Mouse (Mus musculus): ENCODE measurements around the gene Lmtk2. TPM values are rescaled to one million over a fixed set of nuclear protein-coding genes. Genes with fewer than 3 reads are reported as not detected.
A peak's percentile ranks its signal among the peaks of the same experiment; 100 is the strongest.

Gene Lmtk2
- polyA plus RNA-seq, 1 experiment from 2014 or later: 6.3 TPM

- 85% methylated on average over 6 of the region's 6 CpGs for WGBS
- H3K4me2 ChIP-seq: no peak overlapping the region
These were observed 14.5 kb upstream of the Lmtk2 start for GRCm38 (mm10) chr5:144085696-144086095.

GRCm38 (mm10) chr5:144086494-144086893 is 13.7 kb upstream of the Lmtk2 start:
- Histone ChIP-seq H3K9me3 (replicated peaks) (no peaks in the 10 kb centered on the region), H3K27ac (no peak overlapping the region), H3K36me3 (ENCODE audit: poor library complexity, severe bottlenecking) (no peaks in the 10 kb centered on the region), H3K27me3 (no peaks in the 10 kb centered on the region; the same call in 1 of the 2 replicates), H3K4me3 (no peak overlapping the region), H3K4me2 (no peak overlapping the region), H3K9ac (no peak overlapping the region), H3K4me1 (no peaks in the 10 kb centered on the region)
- ATAC-seq: no peak
- 73% methylated on average over 2 of the region's 2 CpGs for WGBS

More at GRCm38 (mm10) chr5:144085696-144086095, 14.5 kb upstream of the Lmtk2 start:
- Histone ChIP-seq H3K9me3 (replicated peaks) (no peaks in the 10 kb centered on the region), H3K27ac (no peak overlapping the region), H3K27me3 (no peaks in the 10 kb centered on the region; the same call in 1 of the 2 replicates), H3K4me3 (no peak overlapping the region), H3K4me1 (no peaks in the 10 kb centered on the region), H3K36me3 (ENCODE audit: poor library complexity, severe bottlenecking) (no peaks in the 10 kb centered on the region), H3K9ac (no peak overlapping the region)
- ATAC-seq: no peak

GRCm38 (mm10) chr5:144088354-144088753 is 11.9 kb upstream of the Lmtk2 start:
- Histone ChIP-seq H3K4me2 (no peak overlapping the region), H3K4me1 (no peaks in the 10 kb centered on the region), H3K27ac (no peak overlapping the region), H3K36me3 (ENCODE audit: poor library complexity, severe bottlenecking) (no peaks in the 10 kb centered on the region), H3K4me3 (no peak overlapping the region), H3K27me3 (no peaks in the 10 kb centered on the region; the same call in 1 of the 2 replicates), H3K9me3 (replicated peaks) (no peaks in the 10 kb centered on the region), H3K9ac (no peak overlapping the region)
- WGBS: 85% methylated on average over 2 of the region's 2 CpGs
- ATAC-seq: no peak

- Histone ChIP-seq H3K4me3 (no peak overlapping the region), H3K9ac (no peak overlapping the region), H3K4me1 (0 out of 2 replicates have a peak, but pooled peaks cover 3% of the 10 kb centered on the region), H3K36me3 (ENCODE audit: poor library complexity, severe bottlenecking) (no peaks in the 10 kb centered on the region), H3K4me2 (no peak overlapping the region), H3K27me3 (peaks cover 11% of the 10 kb centered on the region; the same call in 1 of the 2 replicates), H3K27ac (no peak overlapping the region), H3K9me3 (replicated peaks) (no peaks in the 10 kb centered on the region)
- no peak for ATAC-seq
- 80% methylated on average over 6 of the region's 6 CpGs for WGBS
These were observed 4.7 kb upstream of the Lmtk2 start for GRCm38 (mm10) chr5:144095461-144095970.

GRCm38 (mm10) chr5:144097902-144098639 is 2.2 kb upstream of the Lmtk2 start:
- WGBS: 56% methylated on average over 16 of the region's 16 CpGs
- no peak overlapping the region for H3K4me2 ChIP-seq
- H3K9me3 ChIP-seq (replicated peaks): no peaks in the 10 kb centered on the region
- ATAC-seq: no peak
- H3K36me3 ChIP-seq (ENCODE audit: poor library complexity, severe bottlenecking): no peaks in the 10 kb centered on the region
- no peak overlapping the region for H3K4me3 ChIP-seq
- peaks cover 20% of the 10 kb centered on the region for H3K4me1 ChIP-seq
- 0 out of 2 replicates have a peak overlapping the region, but pooled peaks have one; percentile 16 for H3K9ac ChIP-seq
- H3K27me3 ChIP-seq: peaks cover 11% of the 10 kb centered on the region; the same call in 1 of the 2 replicates
- no peak overlapping the region for H3K27ac ChIP-seq

GRCm38 (mm10) chr5:144098640-144098929 is 1.7 kb upstream of the Lmtk2 start:
- H3K9me3 ChIP-seq (replicated peaks): no peaks in the 10 kb centered on the region
- 40% methylated on average over 8 of the region's 8 CpGs for WGBS

GRCm38 (mm10) chr5:144100948-144101347 is 712 bp downstream of the Lmtk2 start:
- no peak overlapping the region for H3K27ac ChIP-seq
- H3K27me3 ChIP-seq: peaks cover 11% of the 10 kb centered on the region; the same call in 1 of the 2 replicates
- WGBS: 3% methylated on average over 12 of the region's 20 CpGs
- H3K36me3 ChIP-seq (ENCODE audit: poor library complexity, severe bottlenecking): no peaks in the 10 kb centered on the region
- peak overlapping the region; percentile 70 for H3K4me2 ChIP-seq
- H3K9ac ChIP-seq: peak overlapping the region; percentile 97
- H3K9me3 ChIP-seq (replicated peaks): no peaks in the 10 kb centered on the region
- H3K4me3 ChIP-seq: peak overlapping the region; percentile 99
- ATAC-seq: no peak
- peaks cover 25% of the 10 kb centered on the region for H3K4me1 ChIP-seq

More at GRCm38 (mm10) chr5:144098640-144098929, 1.7 kb upstream of the Lmtk2 start:
- H3K27me3 ChIP-seq: peaks cover 11% of the 10 kb centered on the region; the same call in 1 of the 2 replicates
- H3K4me1 ChIP-seq: peaks cover 25% of the 10 kb centered on the region
- H3K36me3 ChIP-seq (ENCODE audit: poor library complexity, severe bottlenecking): no peaks in the 10 kb centered on the region
- 0 out of 2 replicates have a peak overlapping the region, but pooled peaks have one; percentile 16 for H3K9ac ChIP-seq
- no peak overlapping the region for H3K27ac ChIP-seq
- ATAC-seq: no peak
- no peak overlapping the region for H3K4me2 ChIP-seq
- H3K4me3 ChIP-seq: no peak overlapping the region

GRCm38 (mm10) chr5:144105070-144105469 is 4.8 kb downstream of the Lmtk2 start:
- no peak overlapping the region for H3K27ac ChIP-seq
- ATAC-seq: no peak
- H3K27me3 ChIP-seq: no peaks in the 10 kb centered on the region
- no peak overlapping the region for H3K9ac ChIP-seq
- WGBS: 74% methylated on average over 9 of the region's 9 CpGs
- no peaks in the 10 kb centered on the region for H3K36me3 ChIP-seq (ENCODE audit: poor library complexity, severe bottlenecking)
- H3K4me3 ChIP-seq: no peak overlapping the region
- no peak overlapping the region for H3K4me2 ChIP-seq
- no peaks in the 10 kb centered on the region for H3K9me3 ChIP-seq (replicated peaks)
- peaks cover 22% of the 10 kb centered on the region for H3K4me1 ChIP-seq

- Histone ChIP-seq H3K4me3 (no peak overlapping the region), H3K27ac (no peak overlapping the region), H3K9ac (no peak overlapping the region), H3K9me3 (replicated peaks) (no peaks in the 10 kb centered on the region), H3K27me3 (no peaks in the 10 kb centered on the region), H3K4me1 (peaks cover 22% of the 10 kb centered on the region), H3K4me2 (no peak overlapping the region), H3K36me3 (ENCODE audit: poor library complexity, severe bottlenecking) (no peaks in the 10 kb centered on the region)
- WGBS: 76% methylated on average over 6 of the region's 6 CpGs
- ATAC-seq: no peak
These were observed 5.4 kb downstream of the Lmtk2 start for GRCm38 (mm10) chr5:144105471-144106129.

GRCm38 (mm10) chr5:144106130-144106510 is 5.9 kb downstream of the Lmtk2 start:
- ATAC-seq: no peak
- H3K27me3 ChIP-seq: no peaks in the 10 kb centered on the region
- 87% methylated on average over 3 of the region's 3 CpGs for whole genome bisulfite sequencing
- no peak overlapping the region for H3K4me3 ChIP-seq
- no peak overlapping the region for H3K9ac ChIP-seq
- no peak overlapping the region for H3K4me2 ChIP-seq
- no peak overlapping the region for H3K27ac ChIP-seq
- H3K4me1 ChIP-seq: peaks cover 22% of the 10 kb centered on the region
- no peaks in the 10 kb centered on the region for H3K36me3 ChIP-seq (ENCODE audit: poor library complexity, severe bottlenecking)
- no peaks in the 10 kb centered on the region for H3K9me3 ChIP-seq (replicated peaks)

GRCm38 (mm10) chr5:144109201-144109600 is 9.0 kb downstream of the Lmtk2 start:
- Histone ChIP-seq H3K4me2 (no peak overlapping the region), H3K4me3 (no peak overlapping the region), H3K27me3 (no peaks in the 10 kb centered on the region), H3K4me1 (peaks cover 11% of the 10 kb centered on the region), H3K9ac (no peak overlapping the region), H3K27ac (no peak overlapping the region), H3K9me3 (replicated peaks) (no peaks in the 10 kb centered on the region), H3K36me3 (ENCODE audit: poor library complexity, severe bottlenecking) (no peaks in the 10 kb centered on the region)
- ATAC-seq: no peak
- WGBS: 96% methylated on average over 8 of the region's 8 CpGs

Data from forebrain, embryonic 13.5 days (tissue).